Mouse (Mus musculus): ENCODE measurements around the gene Sag. TPM values are rescaled to one million over a fixed set of nuclear protein-coding genes. Genes with fewer than 3 reads are reported as not detected.

Sag gene
- total and polyA plus RNA-seq, 3 experiments = 0.19 to 2.0 (median 1.0) TPM

DNA sequence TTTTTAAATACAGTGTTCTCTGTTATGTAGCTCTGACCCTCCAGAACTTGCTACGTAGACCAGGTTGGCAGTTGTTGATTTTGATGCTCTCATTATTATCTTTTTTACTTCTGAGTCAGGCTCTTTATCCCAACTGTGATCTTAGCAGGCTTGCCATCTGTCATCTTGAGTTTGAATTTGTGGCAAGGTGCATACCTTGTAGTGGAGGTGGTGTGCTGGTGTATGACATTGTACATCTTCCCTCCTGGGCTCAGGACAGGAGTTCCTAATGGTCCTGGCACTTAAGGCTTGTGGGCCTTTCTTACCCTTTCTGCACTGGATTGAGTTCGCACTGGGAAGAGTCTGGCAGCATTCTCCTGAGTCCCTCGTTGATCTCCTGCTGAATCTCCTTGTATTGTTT is 60.1 kb downstream of the Sag start:
- peaks cover 4% of the 10 kb centered on the region for H3K9me3 ChIP-seq (replicated peaks; ENCODE audit: low read length)
- in situ Hi-C loops (cut with MboI; ENCODE audit: low pct_ligation_motif_present, low pct_unique_long_range_greater_than_20kb, low sequenced_read_pairs) = no loop called here
- TF ChIP-seq CTCF (conservative IDR thresholded peaks at IDR 0.05 in 1 of 2, IDR thresholded peaks at IDR 0.05 in 1 of 2; ENCODE audit: low read depth in 2 of 2, low read length in 2 of 2) = no peak
- TF ChIP-seq NRF1 (IDR thresholded peaks at IDR 0.05; ENCODE audit: low read depth, low read length) = no peak
- no peak for TF ChIP-seq ELF1 (IDR thresholded peaks at IDR 0.05; ENCODE audit: low read depth, low read length)
- no peak for TF ChIP-seq CHD1 (IDR thresholded peaks at IDR 0.05; ENCODE audit: low read depth, low read length)
- no peak for TF ChIP-seq MAX (IDR thresholded peaks at IDR 0.05; ENCODE audit: low read length)
- no peak for TF ChIP-seq GABPA (IDR thresholded peaks at IDR 0.05; ENCODE audit: insufficient replicate concordance, low read depth, low read length)
- TF ChIP-seq ZC3H11A (IDR thresholded peaks at IDR 0.05; ENCODE audit: low read depth, low read length) = no peak
- TF ChIP-seq USF1 (IDR thresholded peaks at IDR 0.05; ENCODE audit: low read depth, low read length) = no peak
- no peak for TF ChIP-seq E2F4 (IDR thresholded peaks at IDR 0.05; ENCODE audit: insufficient replicate concordance, low read depth, low read length)
- no peak for TF ChIP-seq MEF2A (IDR thresholded peaks at IDR 0.05; ENCODE audit: borderline replicate concordance, low read depth, low read length)
- no peak for DNase-seq (ENCODE audit: extremely low read depth)
- H3K9ac ChIP-seq (ENCODE audit: insufficient read depth, low read depth) = 0 out of 2 replicates have a peak overlapping the region, but pooled peaks have one; percentile 19
- peak overlapping the region; percentile 45 for H3K27ac ChIP-seq (ENCODE audit: insufficient read depth, low read depth)
- no peak overlapping the region for H3K4me3 ChIP-seq (replicated peaks in 1 of 3; ENCODE audit: low read depth in 2 of 3, low read length in 2 of 3, poor library complexity in 1 of 3)
- no peak overlapping the region; the same call in 1 of the 2 replicates for H3K4me2 ChIP-seq (ENCODE audit: insufficient read depth, low read depth, poor library complexity, severe bottlenecking)
- dilution Hi-C loops (cut with MboI; ENCODE audit: extremely low pct_ligation_motif_present, extremely low pct_unique_long_range_greater_than_20kb, low sequenced_read_pairs) = no loop called here
- H3K79me2 ChIP-seq (replicated peaks; ENCODE audit: control insufficient read depth, extremely low read depth, insufficient read depth, poor library complexity, severe bottlenecking) = peaks cover 93% of the 10 kb centered on the region
- H3K4me1 ChIP-seq (ENCODE audit: control insufficient read depth in 1 of 2, insufficient read depth in 2 of 2) = peaks cover 46 to 92% of the 10 kb centered on the region in 2 experiments
- no peaks in the 10 kb centered on the region for H3K27me3 ChIP-seq (replicated peaks)
- peaks cover 0 to 24% of the 10 kb centered on the region in 2 experiments for H3K36me3 ChIP-seq (replicated peaks in 1 of 2; ENCODE audit: control insufficient read depth in 1 of 2, insufficient read depth in 1 of 2, low read length in 1 of 2)

DNA sequence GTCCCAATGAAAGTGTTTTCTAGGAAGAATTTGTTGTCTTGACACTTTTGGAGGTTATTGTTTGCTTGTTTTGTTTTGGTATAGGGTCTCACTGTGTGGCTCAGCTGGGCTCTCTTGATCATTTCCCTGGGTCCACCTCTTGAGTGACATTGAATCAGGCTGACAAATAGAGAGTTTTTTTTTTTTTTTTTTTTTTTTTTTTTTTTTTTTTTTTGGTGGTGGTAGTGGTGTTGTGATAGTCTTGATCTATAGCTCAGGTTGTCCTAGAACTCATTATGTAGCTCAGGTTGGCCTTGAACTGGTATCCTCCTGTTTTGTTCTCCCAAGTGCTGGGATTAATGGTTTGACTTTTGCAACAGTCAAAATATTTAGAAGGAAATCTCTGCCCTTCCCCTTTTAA is 61.4 kb downstream of the Sag start:
- Histone ChIP-seq H3K36me3 (replicated peaks in 1 of 2; ENCODE audit: control insufficient read depth in 1 of 2, insufficient read depth in 1 of 2, low read length in 1 of 2) (peaks cover 0 to 26% of the 10 kb centered on the region in 2 experiments), H3K9ac (ENCODE audit: insufficient read depth, low read depth) (no peak overlapping the region), H3K27ac (ENCODE audit: insufficient read depth, low read depth) (no peak overlapping the region), H3K79me2 (replicated peaks; ENCODE audit: control insufficient read depth, extremely low read depth, insufficient read depth, poor library complexity, severe bottlenecking) (peaks cover 93% of the 10 kb centered on the region), H3K27me3 (replicated peaks) (no peaks in the 10 kb centered on the region), H3K9me3 (replicated peaks; ENCODE audit: low read length) (peaks cover 4% of the 10 kb centered on the region), H3K4me2 (ENCODE audit: insufficient read depth, low read depth, poor library complexity, severe bottlenecking) (no peak overlapping the region), H3K4me3 (replicated peaks in 1 of 3; ENCODE audit: low read depth in 2 of 3, low read length in 2 of 3, poor library complexity in 1 of 3) (no peak overlapping the region), H3K4me1 (ENCODE audit: control insufficient read depth in 1 of 2, insufficient read depth in 2 of 2) (peaks cover 42 to 93% of the 10 kb centered on the region in 2 experiments)
- dilution Hi-C loops (cut with MboI; ENCODE audit: extremely low pct_ligation_motif_present, extremely low pct_unique_long_range_greater_than_20kb, low sequenced_read_pairs) (no loop called here), in situ Hi-C loops (cut with MboI; ENCODE audit: low pct_ligation_motif_present, low pct_unique_long_range_greater_than_20kb, low sequenced_read_pairs) (no loop called here)
- TF ChIP-seq CTCF (conservative IDR thresholded peaks at IDR 0.05 in 1 of 2, IDR thresholded peaks at IDR 0.05 in 1 of 2; ENCODE audit: low read depth in 2 of 2, low read length in 2 of 2) (no peak), ZNF384 (IDR thresholded peaks at IDR 0.05; ENCODE audit: low read depth, low read length) (peak; percentile 90)
- DNase-seq (ENCODE audit: extremely low read depth) = no peak

DNA sequence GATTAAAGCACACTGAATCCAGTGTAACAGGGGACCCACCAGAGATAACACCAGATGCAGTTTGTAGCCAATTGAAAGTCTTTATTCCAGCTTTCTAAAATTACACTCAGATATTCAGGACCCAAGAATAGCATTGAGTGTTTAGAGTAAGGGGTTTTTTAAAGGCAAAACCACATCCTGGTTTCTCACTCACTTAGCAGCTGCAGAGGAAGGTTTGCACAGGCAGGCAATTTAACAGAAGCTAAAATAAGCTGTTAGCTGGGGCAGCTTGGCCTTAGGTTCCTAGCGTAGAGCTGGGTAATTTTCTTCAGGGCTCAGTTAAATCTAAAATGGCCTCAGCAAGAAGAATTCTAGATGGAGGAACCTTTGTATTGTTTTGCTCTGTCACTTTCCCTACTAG is 63.2 kb downstream of the Sag start:
- Histone ChIP-seq H3K9me3 (replicated peaks; ENCODE audit: low read length) (peaks cover 4% of the 10 kb centered on the region), H3K79me2 (replicated peaks; ENCODE audit: control insufficient read depth, extremely low read depth, insufficient read depth, poor library complexity, severe bottlenecking) (peaks cover 95% of the 10 kb centered on the region), H3K4me1 (ENCODE audit: control insufficient read depth in 1 of 2, insufficient read depth in 2 of 2) (peaks cover 39 to 94% of the 10 kb centered on the region in 2 experiments), H3K4me3 (replicated peaks in 1 of 3; ENCODE audit: low read depth in 2 of 3, low read length in 2 of 3, poor library complexity in 1 of 3) (no peak overlapping the region), H3K4me2 (ENCODE audit: insufficient read depth, low read depth, poor library complexity, severe bottlenecking) (peak overlapping the region; percentile 79), H3K9ac (ENCODE audit: insufficient read depth, low read depth) (peak overlapping the region; percentile 58; the same call in 1 of the 2 replicates), H3K27ac (ENCODE audit: insufficient read depth, low read depth) (peak overlapping the region; percentile 93), H3K27me3 (replicated peaks) (no peaks in the 10 kb centered on the region), H3K36me3 (replicated peaks in 1 of 2; ENCODE audit: control insufficient read depth in 1 of 2, insufficient read depth in 1 of 2, low read length in 1 of 2) (peaks cover 0 to 27% of the 10 kb centered on the region in 2 experiments)
- in situ Hi-C loops (cut with MboI; ENCODE audit: low pct_ligation_motif_present, low pct_unique_long_range_greater_than_20kb, low sequenced_read_pairs) = no loop called here
- dilution Hi-C loops (cut with MboI; ENCODE audit: extremely low pct_ligation_motif_present, extremely low pct_unique_long_range_greater_than_20kb, low sequenced_read_pairs) = no loop called here
- peak; percentile 91 for DNase-seq (ENCODE audit: extremely low read depth)
- TF ChIP-seq POLR2AphosphoS2 (IDR thresholded peaks at IDR 0.05; ENCODE audit: low read depth, low read length) (no peak), RCOR1 (conservative IDR thresholded peaks at IDR 0.05; ENCODE audit: low read depth, low read length) (0 out of 2 replicates have a peak, but pooled peaks have one; percentile 70), POLR2A (IDR thresholded peaks at IDR 0.05; ENCODE audit: low read depth, low read length) (no peak), SIN3A (IDR thresholded peaks at IDR 0.05; ENCODE audit: low read length) (peak; percentile 30; the same call in 1 of the 2 replicates), EP300 (IDR thresholded peaks at IDR 0.05; ENCODE audit: low read length) (peak; percentile 94), ETS1 (conservative IDR thresholded peaks at IDR 0.05; ENCODE audit: low read depth, low read length) (peak; percentile 93), USF1 (IDR thresholded peaks at IDR 0.05; ENCODE audit: low read depth, low read length) (no peak), UBTF (IDR thresholded peaks at IDR 0.05; ENCODE audit: low read depth, low read length) (no peak), CHD2 (IDR thresholded peaks at IDR 0.05; ENCODE audit: low read length) (peak; percentile 57), ELF1 (IDR thresholded peaks at IDR 0.05; ENCODE audit: low read depth, low read length) (peak; percentile 58), RAD21 (IDR thresholded peaks at IDR 0.05; ENCODE audit: low read depth, low read length) (peak; percentile 3; the same call in 1 of the 2 replicates), HCFC1 (IDR thresholded peaks at IDR 0.05; ENCODE audit: low read depth, low read length) (peak; percentile 38), ZKSCAN1 (IDR thresholded peaks at IDR 0.05; ENCODE audit: borderline replicate concordance, low read depth, low read length) (no peak), MAZ (IDR thresholded peaks at IDR 0.05; ENCODE audit: low read depth, low read length) (0 out of 2 replicates have a peak, but pooled peaks have one; percentile 58), IRF4 (IDR thresholded peaks at IDR 0.05; ENCODE audit: low read depth, low read length) (peak; percentile 83), MEF2A (IDR thresholded peaks at IDR 0.05; ENCODE audit: borderline replicate concordance, low read depth, low read length) (peak; percentile 100), MAX (IDR thresholded peaks at IDR 0.05; ENCODE audit: low read length) (0 out of 2 replicates have a peak, but pooled peaks have one; percentile 60), BHLHE40 (IDR thresholded peaks at IDR 0.05; ENCODE audit: low read depth, low read length) (peak; percentile 85)
